Mouse (Mus musculus) ES-Bruce4 (cell line): Measurements from ENCODE around the gene Thbs1. TPM values are rescaled to one million over a fixed set of nuclear protein-coding genes. Genes with fewer than 3 reads are reported as not detected.

Experiments used
- H3K27ac ChIP-seq: 2 replicates; pipeline ENCODE4 v1.5.1; 2012; ENCODE audit warnings: low read length, inconsistent platforms; ENCODE audit not compliant: insufficient read depth
- H3K27me3 ChIP-seq: 2 replicates; pipeline ENCODE4 v1.6.1; 2012; ENCODE audit warnings: mild to moderate bottlenecking, low read length, inconsistent platforms; ENCODE audit not compliant: control insufficient read depth, poor library complexity, insufficient read depth, severe bottlenecking
- H3K36me3 ChIP-seq: 2 replicates; pipeline ENCODE4 v1.6.1; 2012; ENCODE audit warnings: inconsistent platforms, mild to moderate bottlenecking, low read length, moderate library complexity; ENCODE audit not compliant: control insufficient read depth, poor library complexity, insufficient read depth, severe bottlenecking
- H3K4me1 ChIP-seq: one replicate; pipeline ENCODE4 v1.8.1; 2011; ENCODE audit warnings: low read length; ENCODE audit not compliant: control insufficient read depth, insufficient read depth
- H3K4me3 ChIP-seq: 2 replicates; pipeline ENCODE4 v1.5.1; 2011; ENCODE audit warnings: low read depth, mild to moderate bottlenecking, low read length
- H3K9ac ChIP-seq: 2 replicates; pipeline ENCODE4 v1.6.1; 2012; ENCODE audit warnings: low read depth, mild to moderate bottlenecking, inconsistent platforms; ENCODE audit not compliant: poor library complexity, severe bottlenecking
- H3K9me3 ChIP-seq: replicated peaks from 2 replicates; pipeline ENCODE4 v1.6.1; 2012; ENCODE audit warnings: mild to moderate bottlenecking, low read length, inconsistent platforms; ENCODE audit not compliant: control insufficient read depth, poor library complexity, insufficient read depth, severe bottlenecking
- CTCF ChIP-seq: IDR thresholded peaks from one replicate; pipeline ENCODE4 v1.8.1; 2011; ENCODE audit warnings: low read depth, low read length
- EP300 ChIP-seq: IDR thresholded peaks from 2 replicates; pipeline ENCODE4 v1.6.1; 2011; ENCODE audit warnings: low read depth, low read length; ENCODE audit not compliant: insufficient read depth
- POLR2A ChIP-seq: IDR thresholded peaks from one replicate; pipeline ENCODE4 v1.8.1; 2011; ENCODE audit warnings: low read length; ENCODE audit not compliant: insufficient read depth
- polyA plus RNA-seq: library from polyadenylated mRNA; stranded (reverse); fragments of >200 nt; gene quantifications from 2 replicates; pipeline ENCODE4 v1.2.4, GENCODE M21; 2011; ENCODE audit warnings: low read depth; ENCODE audit not compliant: missing spikeins, insufficient read depth, insufficient read length

The Thbs1 gene
- polyA plus RNA-seq, 1 experiment: 116 TPM

- Histone ChIP-seq H3K36me3 (no peaks in the 10 kb centered on the region), H3K27ac (no peak overlapping the region), H3K9ac (no peak overlapping the region), H3K4me3 (no peak overlapping the region), H3K9me3 (no peaks in the 10 kb centered on the region), H3K4me1 (no peaks in the 10 kb centered on the region), H3K27me3 (no peaks in the 10 kb centered on the region)
- TF ChIP-seq CTCF (no peak), POLR2A (no peak), EP300 (no peak)
Measured at GRCm38 (mm10) chr2:118125943-118126470, 14.3 kb downstream of the Thbs1 start.

- Histone ChIP-seq H3K9ac (no peak overlapping the region), H3K36me3 (no peaks in the 10 kb centered on the region), H3K4me1 (no peaks in the 10 kb centered on the region), H3K9me3 (no peaks in the 10 kb centered on the region), H3K27ac (no peak overlapping the region), H3K4me3 (no peak overlapping the region), H3K27me3 (no peaks in the 10 kb centered on the region)
- TF ChIP-seq CTCF (no peak), EP300 (no peak), POLR2A (no peak)
Measured at GRCm38 (mm10) chr2:118127516-118128288, 16.0 kb downstream of the Thbs1 start.

- Histone ChIP-seq H3K4me1 (no peaks in the 10 kb centered on the region), H3K36me3 (no peaks in the 10 kb centered on the region), H3K9ac (no peak overlapping the region), H3K27me3 (no peaks in the 10 kb centered on the region), H3K4me3 (no peak overlapping the region), H3K9me3 (no peaks in the 10 kb centered on the region), H3K27ac (no peak overlapping the region)
- no peak for TF ChIP-seq EP300
- TF ChIP-seq CTCF: no peak
- TF ChIP-seq POLR2A: no peak
Measured at GRCm38 (mm10) chr2:118128313-118128712, 16.6 kb downstream of the Thbs1 start.

DNA sequence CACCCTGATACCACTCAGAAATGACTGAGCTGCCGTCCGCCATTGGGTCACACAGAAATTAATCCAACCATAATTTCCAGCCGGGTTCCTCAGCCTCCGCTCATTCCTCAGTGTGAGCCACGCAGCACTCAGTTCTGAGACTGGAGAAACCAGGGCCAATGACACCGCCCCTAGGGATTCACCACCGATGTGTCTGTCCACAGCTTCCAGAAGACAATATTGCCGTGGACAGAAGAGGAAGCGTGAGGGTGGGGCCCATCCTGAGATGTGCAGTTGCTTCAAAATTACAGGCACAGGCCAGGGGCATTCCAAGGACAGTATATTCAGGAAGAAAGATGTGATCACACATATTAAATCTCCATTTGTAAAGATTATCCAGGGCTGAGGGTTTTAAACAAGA lies 25.4 kb downstream of the Thbs1 start:
- H3K9ac ChIP-seq: no peak overlapping the region
- no peaks in the 10 kb centered on the region for H3K36me3 ChIP-seq
- H3K4me3 ChIP-seq: no peak overlapping the region
- H3K4me1 ChIP-seq: no peaks in the 10 kb centered on the region
- H3K9me3 ChIP-seq: no peaks in the 10 kb centered on the region
- no peak overlapping the region for H3K27ac ChIP-seq
- H3K27me3 ChIP-seq: no peaks in the 10 kb centered on the region
- TF ChIP-seq CTCF (no peak), POLR2A (no peak), EP300 (no peak)

DNA sequence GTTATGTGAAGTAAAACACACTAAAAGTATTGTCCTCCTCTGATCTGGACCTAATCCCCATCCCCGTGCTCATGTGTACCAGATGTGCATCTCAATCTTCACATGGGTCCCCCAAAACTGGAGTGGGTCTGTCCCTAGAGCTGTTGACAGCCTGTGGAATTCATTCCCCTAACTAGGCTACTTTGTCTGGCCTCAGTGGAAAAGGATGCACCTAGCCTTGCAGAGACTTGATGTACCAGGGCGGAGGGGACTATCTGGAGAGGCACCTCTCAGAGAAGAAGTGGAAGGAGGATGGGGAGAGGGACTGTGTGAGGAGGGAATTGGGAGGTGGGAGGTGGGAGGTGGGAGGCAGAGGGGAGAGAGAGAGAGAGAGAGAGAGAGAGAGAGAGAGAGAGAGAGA lies 26.1 kb downstream of the Thbs1 start:
- no peaks in the 10 kb centered on the region for H3K9me3 ChIP-seq
- H3K27ac ChIP-seq: no peak overlapping the region
- TF ChIP-seq POLR2A: no peak
- H3K36me3 ChIP-seq: no peaks in the 10 kb centered on the region
- no peak overlapping the region for H3K9ac ChIP-seq
- H3K4me3 ChIP-seq: no peak overlapping the region
- no peaks in the 10 kb centered on the region for H3K4me1 ChIP-seq
- H3K27me3 ChIP-seq: no peaks in the 10 kb centered on the region

- Histone ChIP-seq H3K4me3 (no peak overlapping the region), H3K4me1 (no peaks in the 10 kb centered on the region), H3K36me3 (no peaks in the 10 kb centered on the region), H3K27ac (no peak overlapping the region), H3K9me3 (no peaks in the 10 kb centered on the region), H3K27me3 (no peaks in the 10 kb centered on the region), H3K9ac (no peak overlapping the region)
- TF ChIP-seq CTCF (no peak), EP300 (no peak), POLR2A (no peak)
Measured at GRCm38 (mm10) chr2:118139261-118139660, 27.6 kb downstream of the Thbs1 start.
